Mouse (Mus musculus): ENCODE measurements around the gene Soat2. TPM values are rescaled to one million over a fixed set of nuclear protein-coding genes. Genes with fewer than 3 reads are reported as not detected.
"Not testable (repeated sequence)": the region's sequence is repeated elsewhere in the genome, so short reads cannot be mapped to it uniquely, and the experiment has no call there.

The Soat2 gene
- polyA plus RNA-seq, 1 experiment from 2014 or later = 0.28 TPM

DNA sequence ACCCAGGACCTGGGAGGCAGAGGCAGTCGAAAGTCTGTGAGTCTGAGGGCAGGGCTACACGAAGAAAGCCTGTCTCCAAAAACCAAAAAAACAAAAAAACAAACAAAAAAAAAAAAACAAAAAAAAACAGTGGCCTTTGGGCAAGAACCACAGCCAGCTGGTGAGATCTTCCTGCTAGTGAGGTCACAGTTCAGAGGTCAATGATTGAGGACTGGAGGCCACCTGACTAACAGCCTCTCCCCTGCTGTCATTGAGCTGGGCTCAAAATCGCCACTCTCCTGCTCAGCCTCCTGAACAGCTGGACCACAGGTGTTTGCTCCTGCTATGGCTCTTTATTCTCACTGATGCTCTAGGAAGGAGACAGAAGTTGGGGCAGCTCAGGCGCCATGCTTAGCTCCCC, 2.3 kb downstream of the Soat2 start:
- no peaks in the 10 kb centered on the region for H3K36me3 ChIP-seq (ENCODE audit: control insufficient read depth, insufficient read depth, low read length)
- H3K27me3 ChIP-seq (ENCODE audit: control insufficient read depth, insufficient read depth, low read length) = no peaks in the 10 kb centered on the region
- no peak overlapping the region for H3K4me3 ChIP-seq (ENCODE audit: low read length)
- 27% methylated on average over 4 of the region's 4 CpGs for WGBS
- H3K9ac ChIP-seq (ENCODE audit: low read depth, low read length) = no peak overlapping the region
- no peak for ATAC-seq (ENCODE audit: low FRiP score, low TSS enrichment)
- H3K4me2 ChIP-seq (replicated peaks; ENCODE audit: low read depth, low read length) = no peak overlapping the region
- H3K27ac ChIP-seq (ENCODE audit: low read depth, low read length) = no peak overlapping the region
- H3K4me1 ChIP-seq (ENCODE audit: control insufficient read depth, insufficient read depth, low read length) = peaks cover 9% of the 10 kb centered on the region; the same call in 1 of the 2 replicates
- no peaks in the 10 kb centered on the region for H3K9me3 ChIP-seq (ENCODE audit: control insufficient read depth, low read length)

DNA sequence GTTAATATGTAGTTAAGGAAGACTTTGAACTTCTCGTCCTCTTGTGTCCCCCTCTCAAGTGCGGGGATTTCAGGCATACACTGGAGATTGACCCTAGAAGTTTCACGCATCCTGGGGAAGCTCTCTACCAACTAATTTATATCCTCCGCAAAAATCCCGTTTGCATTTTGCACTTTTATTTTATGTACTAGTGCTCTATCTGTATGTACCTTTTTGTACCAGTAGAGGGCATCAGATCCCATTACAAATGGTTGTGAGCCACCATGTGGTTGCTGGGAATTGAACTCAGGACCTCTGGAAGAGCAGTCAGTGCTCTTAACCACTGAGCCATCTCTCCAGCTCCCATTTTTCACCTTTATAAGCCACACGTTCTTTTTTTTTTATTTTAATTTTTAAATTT, 4.7 kb downstream of the Soat2 start:
- WGBS = 91% methylated on average over 6 of the region's 6 CpGs

DNA sequence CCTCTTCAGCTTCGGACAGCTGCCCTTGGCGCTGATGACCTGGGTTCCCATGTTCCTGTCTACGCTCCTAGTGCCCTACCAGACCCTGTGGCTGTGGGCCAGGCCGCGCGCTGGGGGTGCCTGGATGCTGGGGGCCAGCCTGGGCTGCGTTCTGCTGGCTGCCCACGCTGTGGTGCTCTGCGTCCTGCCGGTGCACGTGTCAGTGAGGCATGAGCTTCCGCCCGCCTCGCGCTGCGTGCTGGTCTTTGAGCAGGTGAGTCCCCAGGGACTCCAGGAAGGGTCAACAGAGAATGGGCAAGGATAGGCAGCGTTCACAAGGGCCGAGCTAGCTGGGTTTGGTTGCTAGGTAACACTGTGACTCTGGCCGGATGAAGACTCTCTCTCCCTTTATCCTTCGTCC, 6.5 kb downstream of the Soat2 start:
- Histone ChIP-seq H3K27me3 (ENCODE audit: control insufficient read depth, insufficient read depth, low read length) (no peaks in the 10 kb centered on the region), H3K4me1 (ENCODE audit: control insufficient read depth, insufficient read depth, low read length) (no peaks in the 10 kb centered on the region), H3K4me3 (ENCODE audit: low read length) (no peak overlapping the region), H3K9me3 (ENCODE audit: control insufficient read depth, low read length) (no peaks in the 10 kb centered on the region), H3K9ac (ENCODE audit: low read depth, low read length) (no peak overlapping the region), H3K27ac (ENCODE audit: low read depth, low read length) (no peak overlapping the region), H3K36me3 (ENCODE audit: control insufficient read depth, insufficient read depth, low read length) (no peaks in the 10 kb centered on the region), H3K4me2 (replicated peaks; ENCODE audit: low read depth, low read length) (no peak overlapping the region)
- WGBS = 40% methylated on average over 20 of the region's 20 CpGs
- ATAC-seq (ENCODE audit: low FRiP score, low TSS enrichment) = no peak

More for the DNA sequence above, 4.7 kb downstream of the Soat2 start:
- H3K27ac ChIP-seq (ENCODE audit: low read depth, low read length); H3K4me2 ChIP-seq (replicated peaks; ENCODE audit: low read depth, low read length); H3K4me3 ChIP-seq (ENCODE audit: low read length); H3K27me3 ChIP-seq (ENCODE audit: control insufficient read depth, insufficient read depth, low read length); H3K9me3 ChIP-seq (ENCODE audit: control insufficient read depth, low read length); H3K4me1 ChIP-seq (ENCODE audit: control insufficient read depth, insufficient read depth, low read length); ATAC-seq (ENCODE audit: low FRiP score, low TSS enrichment); H3K9ac ChIP-seq (ENCODE audit: low read depth, low read length); H3K36me3 ChIP-seq (ENCODE audit: control insufficient read depth, insufficient read depth, low read length): not testable (repeated sequence)

DNA sequence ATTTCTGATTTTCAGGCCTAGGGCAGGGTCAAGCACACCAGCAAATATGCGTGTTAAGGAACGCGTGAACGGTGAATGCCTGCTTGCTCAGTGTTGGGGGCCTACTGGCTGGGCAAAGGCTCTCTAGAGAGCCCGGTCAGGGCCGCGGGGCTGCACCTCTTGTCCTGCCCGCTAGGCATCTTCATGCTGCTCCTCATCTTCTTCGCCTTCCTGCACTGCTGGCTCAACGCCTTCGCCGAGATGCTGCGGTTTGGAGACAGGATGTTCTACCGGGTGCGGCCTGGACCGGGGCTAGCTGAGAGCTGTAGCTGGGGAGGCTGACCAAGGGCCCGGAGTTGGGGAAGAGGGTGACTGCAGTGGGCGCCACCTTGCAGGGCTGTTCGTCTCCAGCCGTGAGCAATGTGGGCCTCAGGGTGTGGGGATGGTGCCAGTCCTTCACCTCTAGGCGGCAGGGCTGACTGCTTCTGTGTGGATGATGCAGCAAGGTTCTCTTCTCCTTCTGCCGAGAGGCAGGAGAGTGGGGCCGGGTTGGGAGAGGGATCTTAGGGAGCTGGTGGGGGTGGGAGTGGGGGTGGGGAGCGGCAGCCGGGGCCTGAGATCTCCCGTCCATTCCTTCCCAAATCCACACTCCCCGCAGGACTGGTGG, 10.2 kb downstream of the Soat2 start:
- no peaks in the 10 kb centered on the region for H3K9me3 ChIP-seq (ENCODE audit: control insufficient read depth, low read length)
- ATAC-seq (ENCODE audit: low FRiP score, low TSS enrichment) = no peak
- no peaks in the 10 kb centered on the region for H3K27me3 ChIP-seq (ENCODE audit: control insufficient read depth, insufficient read depth, low read length)
- no peak overlapping the region for H3K27ac ChIP-seq (ENCODE audit: low read depth, low read length)
- no peak overlapping the region for H3K9ac ChIP-seq (ENCODE audit: low read depth, low read length)
- H3K36me3 ChIP-seq (ENCODE audit: control insufficient read depth, insufficient read depth, low read length) = no peaks in the 10 kb centered on the region
- H3K4me1 ChIP-seq (ENCODE audit: control insufficient read depth, insufficient read depth, low read length) = peaks cover 3% of the 10 kb centered on the region; the same call in 1 of the 2 replicates
- WGBS = 63% methylated on average over 27 of the region's 27 CpGs
- no peak overlapping the region for H3K4me2 ChIP-seq (replicated peaks; ENCODE audit: low read depth, low read length)
- no peak overlapping the region for H3K4me3 ChIP-seq (ENCODE audit: low read length)

DNA sequence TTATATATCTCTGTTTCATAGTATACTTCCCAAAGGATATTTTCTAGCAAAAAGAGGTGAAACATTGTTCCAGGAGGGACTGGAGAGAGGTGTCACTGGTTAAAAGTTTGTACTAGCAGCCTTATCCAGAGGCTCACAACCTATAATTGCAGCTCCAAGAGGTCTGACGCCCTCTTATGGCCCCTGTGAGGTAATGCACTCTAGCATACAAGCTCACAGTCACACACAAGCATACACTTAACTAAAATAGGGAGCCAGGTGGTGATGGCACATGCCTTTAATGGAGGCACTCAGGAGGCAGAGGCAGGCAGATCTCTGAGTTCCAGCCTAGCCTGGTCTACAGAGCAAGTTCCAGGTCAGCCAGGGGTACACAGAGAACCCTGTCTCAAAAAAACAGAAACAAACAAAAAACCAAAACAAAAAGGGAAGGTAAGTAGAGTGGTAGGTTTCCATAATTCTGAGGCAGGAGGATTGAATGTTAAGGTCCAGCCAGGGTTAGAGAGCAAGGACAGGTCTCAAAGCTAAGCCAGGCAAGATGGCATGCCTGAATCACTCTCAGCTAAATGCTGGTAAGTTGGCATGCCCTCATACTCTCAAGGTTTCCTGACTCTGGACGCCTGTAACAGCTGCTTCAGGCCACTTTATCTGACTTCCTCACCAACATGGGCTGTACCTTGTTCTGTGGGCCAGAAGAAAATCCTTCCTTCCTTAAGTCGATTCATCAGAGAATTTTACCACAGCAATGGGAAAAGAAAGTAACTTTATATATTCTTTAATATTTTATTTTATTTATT, 13.8 kb downstream of the Soat2 start:
- ATAC-seq (ENCODE audit: low FRiP score, low TSS enrichment) = no peak
- Histone ChIP-seq H3K36me3 (ENCODE audit: control insufficient read depth, insufficient read depth, low read length) (no peaks in the 10 kb centered on the region), H3K4me2 (replicated peaks; ENCODE audit: low read depth, low read length) (no peak overlapping the region), H3K27ac (ENCODE audit: low read depth, low read length) (no peak overlapping the region), H3K9ac (ENCODE audit: low read depth, low read length) (no peak overlapping the region), H3K27me3 (ENCODE audit: control insufficient read depth, insufficient read depth, low read length) (no peaks in the 10 kb centered on the region), H3K4me3 (ENCODE audit: low read length) (no peak overlapping the region), H3K9me3 (ENCODE audit: control insufficient read depth, low read length) (no peaks in the 10 kb centered on the region), H3K4me1 (ENCODE audit: control insufficient read depth, insufficient read depth, low read length) (peaks cover 19% of the 10 kb centered on the region; the same call in 1 of the 2 replicates)
- 62% methylated on average over 3 of the region's 3 CpGs for WGBS

DNA sequence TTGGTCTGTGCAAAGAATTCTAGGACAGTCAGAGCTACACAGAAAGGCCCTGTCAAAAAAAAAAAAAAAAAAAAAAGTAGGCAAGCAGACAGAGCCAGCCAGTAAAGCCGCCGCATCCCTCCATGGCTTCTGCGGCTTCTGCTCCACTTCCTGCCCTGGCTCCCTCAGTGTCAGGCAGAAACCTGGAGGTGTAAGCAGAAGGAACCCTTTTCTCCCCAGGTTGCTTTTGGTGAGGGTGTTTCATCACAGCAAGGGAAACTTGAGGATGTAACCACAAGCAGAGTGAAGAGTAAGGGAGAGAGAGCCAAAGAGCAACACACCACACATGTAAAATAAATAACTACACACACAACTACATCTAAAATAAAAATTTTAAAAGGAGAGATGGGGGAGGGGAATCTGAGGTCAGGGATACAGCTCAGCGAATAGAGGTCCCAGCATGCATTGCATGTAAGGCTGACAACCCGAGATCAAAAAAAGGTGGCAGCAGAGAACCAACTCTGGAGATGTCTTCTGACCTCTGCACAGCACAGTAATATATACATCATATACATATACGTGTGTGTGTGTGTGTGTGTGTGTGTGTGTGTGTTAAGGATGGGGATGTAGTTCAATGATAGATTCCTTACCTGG, 15.3 kb downstream of the Soat2 start:
- no peaks in the 10 kb centered on the region for H3K9me3 ChIP-seq (ENCODE audit: control insufficient read depth, low read length)
- no peaks in the 10 kb centered on the region for H3K27me3 ChIP-seq (ENCODE audit: control insufficient read depth, insufficient read depth, low read length)
- no peak overlapping the region for H3K4me3 ChIP-seq (ENCODE audit: low read length)
- ATAC-seq (ENCODE audit: low FRiP score, low TSS enrichment) = no peak
- no peaks in the 10 kb centered on the region for H3K36me3 ChIP-seq (ENCODE audit: control insufficient read depth, insufficient read depth, low read length)
- no peak overlapping the region for H3K4me2 ChIP-seq (replicated peaks; ENCODE audit: low read depth, low read length)
- H3K4me1 ChIP-seq (ENCODE audit: control insufficient read depth, insufficient read depth, low read length) = peaks cover 21% of the 10 kb centered on the region; the same call in 1 of the 2 replicates
- H3K27ac ChIP-seq (ENCODE audit: low read depth, low read length) = no peak overlapping the region
- WGBS = 46% methylated on average over 6 of the region's 6 CpGs
- no peak overlapping the region; the same call in 1 of the 2 replicates for H3K9ac ChIP-seq (ENCODE audit: low read depth, low read length)

DNA sequence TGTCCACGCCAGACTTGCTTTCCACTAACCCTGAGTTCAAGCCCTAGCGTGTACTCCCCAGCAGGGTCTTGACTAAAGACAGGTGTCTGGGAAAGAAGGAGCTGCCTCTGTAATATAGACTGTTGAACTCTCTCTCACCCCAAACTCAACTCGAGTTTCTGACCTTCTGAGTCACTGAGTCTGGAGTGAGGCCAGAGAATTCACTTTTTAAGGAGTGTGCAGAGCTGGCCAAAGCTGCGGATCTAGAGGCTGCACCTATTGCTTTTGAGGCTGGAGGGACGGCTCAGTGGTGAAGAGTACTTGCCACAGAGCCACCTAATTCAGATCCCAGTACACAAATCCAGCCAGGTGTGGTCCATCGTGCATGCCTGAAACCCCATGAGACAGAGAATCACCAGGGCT, 17.3 kb downstream of the Soat2 start:
- H3K9me3 ChIP-seq (ENCODE audit: control insufficient read depth, low read length) = no peaks in the 10 kb centered on the region
- no peak overlapping the region for H3K9ac ChIP-seq (ENCODE audit: low read depth, low read length)
- H3K4me2 ChIP-seq (replicated peaks; ENCODE audit: low read depth, low read length) = no peak overlapping the region
- H3K4me3 ChIP-seq (ENCODE audit: low read length) = no peak overlapping the region
- no peaks in the 10 kb centered on the region for H3K27me3 ChIP-seq (ENCODE audit: control insufficient read depth, insufficient read depth, low read length)
- 20% methylated on average over 6 of the region's 6 CpGs for WGBS
- ATAC-seq (ENCODE audit: low FRiP score, low TSS enrichment) = peak; percentile 92
- peaks cover 21% of the 10 kb centered on the region; the same call in 1 of the 2 replicates for H3K4me1 ChIP-seq (ENCODE audit: control insufficient read depth, insufficient read depth, low read length)
- no peaks in the 10 kb centered on the region for H3K36me3 ChIP-seq (ENCODE audit: control insufficient read depth, insufficient read depth, low read length)
- H3K27ac ChIP-seq (ENCODE audit: low read depth, low read length) = peak overlapping the region; percentile 62

DNA sequence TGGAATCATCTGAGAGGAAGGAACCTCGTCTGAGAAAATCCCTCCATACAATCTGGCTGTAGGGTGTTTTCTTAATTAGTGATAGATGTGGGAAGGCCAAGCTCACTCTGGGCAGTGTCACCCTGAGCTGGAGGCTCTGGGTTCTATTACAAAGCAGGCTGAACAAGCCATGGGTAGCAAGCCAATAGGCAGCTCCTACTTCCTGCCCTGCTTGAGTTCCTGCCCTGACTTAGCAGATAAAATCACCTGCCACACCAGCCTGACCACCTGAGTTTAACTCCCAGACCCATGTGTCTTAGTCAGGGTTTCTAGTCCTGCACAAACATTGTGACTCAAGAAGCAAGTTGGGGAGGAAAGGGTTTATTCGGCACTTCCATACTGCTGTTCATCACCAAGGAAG, 18.7 kb downstream of the Soat2 start:
- Histone ChIP-seq H3K4me2 (replicated peaks; ENCODE audit: low read depth, low read length) (no peak overlapping the region), H3K36me3 (ENCODE audit: control insufficient read depth, insufficient read depth, low read length) (no peaks in the 10 kb centered on the region), H3K4me1 (ENCODE audit: control insufficient read depth, insufficient read depth, low read length) (peaks cover 21% of the 10 kb centered on the region; the same call in 1 of the 2 replicates), H3K27me3 (ENCODE audit: control insufficient read depth, insufficient read depth, low read length) (no peaks in the 10 kb centered on the region), H3K9me3 (ENCODE audit: control insufficient read depth, low read length) (no peaks in the 10 kb centered on the region), H3K9ac (ENCODE audit: low read depth, low read length) (no peak overlapping the region), H3K27ac (ENCODE audit: low read depth, low read length) (peak overlapping the region; percentile 2; the same call in 1 of the 2 replicates), H3K4me3 (ENCODE audit: low read length) (no peak overlapping the region)
- WGBS = 20% methylated on average over 2 of the region's 2 CpGs
- ATAC-seq (ENCODE audit: low FRiP score, low TSS enrichment) = peak; percentile 59; the same call in 1 of the 2 replicates

DNA sequence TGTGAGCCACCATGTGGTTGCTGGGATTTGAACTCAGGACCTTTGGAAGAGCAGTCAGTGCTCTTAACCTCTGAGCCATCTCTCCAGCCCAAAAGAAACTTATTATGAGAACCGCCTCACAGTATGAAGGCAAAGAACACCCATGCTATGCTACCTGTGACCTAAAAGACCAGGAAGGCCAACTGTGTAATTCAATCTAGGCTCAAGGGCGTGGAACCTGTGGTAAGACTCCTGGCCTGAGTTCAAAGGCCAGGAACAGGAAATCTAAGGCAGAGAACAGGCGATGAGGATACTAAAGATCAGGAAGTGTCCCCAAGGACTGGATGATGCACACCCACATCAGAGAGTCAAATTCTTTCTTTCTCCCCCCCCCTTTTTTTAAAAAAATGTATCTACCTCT, 23.3 kb downstream of the Soat2 start:
- H3K9me3 ChIP-seq (ENCODE audit: control insufficient read depth, low read length) = no peaks in the 10 kb centered on the region
- ATAC-seq (ENCODE audit: low FRiP score, low TSS enrichment) = no peak
- no peak overlapping the region for H3K4me2 ChIP-seq (replicated peaks; ENCODE audit: low read depth, low read length)
- peaks cover 18% of the 10 kb centered on the region; the same call in 1 of the 2 replicates for H3K36me3 ChIP-seq (ENCODE audit: control insufficient read depth, insufficient read depth, low read length)
- H3K4me1 ChIP-seq (ENCODE audit: control insufficient read depth, insufficient read depth, low read length) = peaks cover 6% of the 10 kb centered on the region; the same call in 1 of the 2 replicates
- 77% methylated on average over 3 of the region's 3 CpGs for WGBS
- H3K27me3 ChIP-seq (ENCODE audit: control insufficient read depth, insufficient read depth, low read length) = no peaks in the 10 kb centered on the region
- H3K4me3 ChIP-seq (ENCODE audit: low read length) = no peak overlapping the region
- H3K27ac ChIP-seq (ENCODE audit: low read depth, low read length) = no peak overlapping the region
- H3K9ac ChIP-seq (ENCODE audit: low read depth, low read length) = no peak overlapping the region
